ENCODE assay signal across 11 mouse cellular contexts in the genomic region with DNA sequence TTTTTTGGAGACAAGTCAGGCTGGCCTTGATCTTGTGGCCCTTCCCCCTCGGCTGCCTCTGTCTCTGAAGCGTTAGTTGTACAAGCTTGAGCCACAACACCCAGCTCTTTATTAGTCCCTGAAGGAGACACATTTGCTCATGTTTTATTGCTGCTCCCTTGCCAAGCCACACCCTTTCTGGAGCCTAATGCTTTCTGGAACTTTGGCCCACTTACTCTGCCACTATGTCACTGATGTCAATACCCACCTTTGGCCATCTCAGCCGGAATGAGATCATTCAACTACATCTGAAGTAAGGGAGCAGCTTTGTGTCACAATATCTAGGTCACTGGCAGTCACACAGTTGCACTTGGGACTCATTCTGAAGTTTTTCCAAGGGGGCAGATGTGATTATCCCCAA.
DNase-seq lines count a peak whose midpoint lies in the region; ATAC-seq and TF ChIP-seq lines count a peak whose summit lies in the region.
"Had no signal": no experiment of that assay in that cellular context is flagged by ENCODE, and none has a peak within 500 bp of the region (broad histone marks: within the 10 kb centered on the region; RNA-seq: fewer than 3 reads in every experiment).

No protein-coding gene starts in this region.

- ATAC-seq in heart, embryonic 11.5 days (replicated peaks; ENCODE audit: insufficient number of reproducible peaks, low FRiP score, low TSS enrichment): no peak
- ATAC-seq in liver, embryonic 11.5 days (replicated peaks; ENCODE audit: low FRiP score): no peak
- ATAC-seq in midbrain, embryonic 11.5 days (ENCODE audit: low FRiP score): no peak
- ATAC-seq in hindbrain, embryonic 13.5 days (ENCODE audit: low FRiP score): no peak
- ATAC-seq in inflammation-experienced regulatory T-cells, adult 6 months: no peak

- H3K4me2 ChIP-seq in heart, embryonic 11.5 days: no peak overlapping the region
- peak overlapping the region; percentile 48 for H3K4me2 ChIP-seq in liver, embryonic 11.5 days
- H3K4me2 ChIP-seq in midbrain, embryonic 11.5 days: no peak overlapping the region
- no peak overlapping the region for H3K4me2 ChIP-seq in hindbrain, embryonic 13.5 days
- H3K4me2 ChIP-seq: embryonic facial prominence, embryonic 13.5 days had no signal

- H3K27ac ChIP-seq in spleen, adult 2 months (ENCODE audit: insufficient read depth, low read length): peak overlapping the region; percentile 2; the same call in 1 of the 2 replicates
- H3K27ac ChIP-seq in heart, embryonic 11.5 days (ENCODE audit: low read depth, low read length): peak overlapping the region; percentile 46; the same call in 1 of the 2 replicates
- H3K27ac ChIP-seq in liver, embryonic 11.5 days (ENCODE audit: low read depth, low read length): peak overlapping the region; percentile 47
- H3K27ac ChIP-seq in midbrain, embryonic 11.5 days (ENCODE audit: low read depth, low read length): no peak overlapping the region
- H3K27ac ChIP-seq in hindbrain, embryonic 13.5 days: no peak overlapping the region
- H3K27ac ChIP-seq: embryonic facial prominence, embryonic 13.5 days; macrophage had no signal

- no peak overlapping the region for H3K9ac ChIP-seq in heart, embryonic 11.5 days (ENCODE audit: low read depth, low read length)
- H3K9ac ChIP-seq in liver, embryonic 11.5 days (ENCODE audit: low read depth, low read length): peak overlapping the region; percentile 37
- H3K9ac ChIP-seq in midbrain, embryonic 11.5 days (ENCODE audit: low read length): no peak overlapping the region
- H3K9ac ChIP-seq in hindbrain, embryonic 13.5 days: no peak overlapping the region
- H3K9ac ChIP-seq: embryonic facial prominence, embryonic 13.5 days had no signal

- H3K4me1 ChIP-seq in spleen, adult 2 months (ENCODE audit: control insufficient read depth, insufficient read depth, insufficient read length): no peaks in the 10 kb centered on the region
- peaks cover 27% of the 10 kb centered on the region for H3K4me1 ChIP-seq in heart, embryonic 11.5 days (ENCODE audit: control insufficient read depth, insufficient read depth, low read length)
- peaks cover 37% of the 10 kb centered on the region for H3K4me1 ChIP-seq in liver, embryonic 11.5 days (replicated peaks; ENCODE audit: control insufficient read depth, insufficient read depth, low read length)
- H3K4me1 ChIP-seq in midbrain, embryonic 11.5 days (ENCODE audit: control insufficient read depth, insufficient read depth, low read length): no peaks in the 10 kb centered on the region
- H3K4me1 ChIP-seq in hindbrain, embryonic 13.5 days (replicated peaks): peaks cover 8% of the 10 kb centered on the region

- 82% methylated on average over 3 of the region's 3 CpGs for WGBS in spleen, adult 2 months
- WGBS in heart, embryonic 11.5 days (ENCODE audit: insufficient replicate concordance): 61% methylated on average over 3 of the region's 3 CpGs
- WGBS in liver, embryonic 11.5 days: 66% methylated on average over 3 of the region's 3 CpGs
- WGBS in midbrain, embryonic 11.5 days: 89% methylated on average over 3 of the region's 3 CpGs
- WGBS in hindbrain, embryonic 13.5 days: 71% methylated on average over 3 of the region's 3 CpGs

- no peak for DNase-seq in spleen, adult 2 months (ENCODE audit: low read depth in 1 of 2, low spot score in 2 of 2)
- no peak for DNase-seq in spleen, adult 18-20 months
- DNase-seq in liver, embryonic 11.5 days (ENCODE audit: low spot score): no peak
- DNase-seq in midbrain, embryonic 11.5 days (ENCODE audit: low spot score, missing footprints): no peak
- no peak for DNase-seq in thymus, postnatal 10 days (ENCODE audit: low spot score in 2 of 2)
- DNase-seq: thymus, postnatal 14 days had no signal

- TF ChIP-seq POLR2A in spleen, adult 2 months (IDR thresholded peaks at IDR 0.05; ENCODE audit: low read depth, low read length): no peak

- H3K4me3 ChIP-seq in spleen, adult 2 months (ENCODE audit: extremely low read depth, insufficient read depth, insufficient read length): no peak overlapping the region
- no peak overlapping the region for H3K4me3 ChIP-seq in heart, embryonic 11.5 days (ENCODE audit: low read depth, low read length)
- peak overlapping the region; percentile 14; the same call in 1 of the 2 replicates for H3K4me3 ChIP-seq in liver, embryonic 11.5 days (ENCODE audit: low read depth, low read length)
- H3K4me3 ChIP-seq in midbrain, embryonic 11.5 days (ENCODE audit: low read depth, low read length): no peak overlapping the region
- no peak overlapping the region for H3K4me3 ChIP-seq in hindbrain, embryonic 13.5 days
- H3K4me3 ChIP-seq: embryonic facial prominence, embryonic 13.5 days had no signal

- no peak for TF ChIP-seq CTCF in spleen, adult 2 months (IDR thresholded peaks at IDR 0.05; ENCODE audit: extremely low read depth, insufficient read depth, insufficient read length, insufficient replicate concordance)

- no peaks in the 10 kb centered on the region for H3K9me3 ChIP-seq in heart, embryonic 11.5 days (replicated peaks; ENCODE audit: control insufficient read depth, low read length)
- H3K9me3 ChIP-seq in liver, embryonic 11.5 days (ENCODE audit: control insufficient read depth, low read length): no peaks in the 10 kb centered on the region
- no peaks in the 10 kb centered on the region for H3K9me3 ChIP-seq in midbrain, embryonic 11.5 days (ENCODE audit: control insufficient read depth, low read length)
- H3K9me3 ChIP-seq in hindbrain, embryonic 13.5 days: no peaks in the 10 kb centered on the region
- H3K9me3 ChIP-seq: embryonic facial prominence, embryonic 13.5 days had no signal

- no peaks in the 10 kb centered on the region for H3K27me3 ChIP-seq in spleen, adult 2 months (ENCODE audit: control insufficient read depth, insufficient read depth, low read length)
- H3K27me3 ChIP-seq in heart, embryonic 11.5 days (ENCODE audit: control insufficient read depth, insufficient read depth, low read length): no peaks in the 10 kb centered on the region
- H3K27me3 ChIP-seq in liver, embryonic 11.5 days (replicated peaks; ENCODE audit: control insufficient read depth, insufficient read depth, low read length): no peaks in the 10 kb centered on the region
- no peaks in the 10 kb centered on the region for H3K27me3 ChIP-seq in midbrain, embryonic 11.5 days (ENCODE audit: control insufficient read depth, insufficient read depth, low read length)
- H3K27me3 ChIP-seq in hindbrain, embryonic 13.5 days: no peaks in the 10 kb centered on the region
- H3K27me3 ChIP-seq: embryonic facial prominence, embryonic 13.5 days had no signal

- H3K36me3 ChIP-seq in spleen, adult 2 months (ENCODE audit: control insufficient read depth, insufficient read depth, low read length): no peaks in the 10 kb centered on the region
- H3K36me3 ChIP-seq in heart, embryonic 11.5 days (ENCODE audit: control insufficient read depth, insufficient read depth, low read length): no peaks in the 10 kb centered on the region
- no peaks in the 10 kb centered on the region for H3K36me3 ChIP-seq in liver, embryonic 11.5 days (ENCODE audit: control insufficient read depth, insufficient read depth, low read length)
- H3K36me3 ChIP-seq in midbrain, embryonic 11.5 days (ENCODE audit: control insufficient read depth, insufficient read depth, low read length): no peaks in the 10 kb centered on the region
- no peaks in the 10 kb centered on the region for H3K36me3 ChIP-seq in hindbrain, embryonic 13.5 days
- H3K36me3 ChIP-seq: embryonic facial prominence, embryonic 13.5 days had no signal

Comparison
In these comparisons a context has a peak if more than half of its experiments do, and no peak if none do; other contexts are left out.
1. H3K27ac ChIP-seq: peak in spleen, adult 2 months (single experiment), heart, embryonic 11.5 days (single experiment) and liver, embryonic 11.5 days (single experiment); none in midbrain, embryonic 11.5 days (single experiment) and hindbrain, embryonic 13.5 days (single experiment).